Mouse (Mus musculus): Measurements from ENCODE around the gene Ankib1. TPM values are rescaled to one million over a fixed set of nuclear protein-coding genes. Genes with fewer than 3 reads are reported as not detected.
A peak's percentile ranks its signal among the peaks of the same experiment; 100 is the strongest.

The Ankib1 gene
- total RNA-seq, 2 experiments from 2014 or later: 18.9 to 20.5 TPM

DNA sequence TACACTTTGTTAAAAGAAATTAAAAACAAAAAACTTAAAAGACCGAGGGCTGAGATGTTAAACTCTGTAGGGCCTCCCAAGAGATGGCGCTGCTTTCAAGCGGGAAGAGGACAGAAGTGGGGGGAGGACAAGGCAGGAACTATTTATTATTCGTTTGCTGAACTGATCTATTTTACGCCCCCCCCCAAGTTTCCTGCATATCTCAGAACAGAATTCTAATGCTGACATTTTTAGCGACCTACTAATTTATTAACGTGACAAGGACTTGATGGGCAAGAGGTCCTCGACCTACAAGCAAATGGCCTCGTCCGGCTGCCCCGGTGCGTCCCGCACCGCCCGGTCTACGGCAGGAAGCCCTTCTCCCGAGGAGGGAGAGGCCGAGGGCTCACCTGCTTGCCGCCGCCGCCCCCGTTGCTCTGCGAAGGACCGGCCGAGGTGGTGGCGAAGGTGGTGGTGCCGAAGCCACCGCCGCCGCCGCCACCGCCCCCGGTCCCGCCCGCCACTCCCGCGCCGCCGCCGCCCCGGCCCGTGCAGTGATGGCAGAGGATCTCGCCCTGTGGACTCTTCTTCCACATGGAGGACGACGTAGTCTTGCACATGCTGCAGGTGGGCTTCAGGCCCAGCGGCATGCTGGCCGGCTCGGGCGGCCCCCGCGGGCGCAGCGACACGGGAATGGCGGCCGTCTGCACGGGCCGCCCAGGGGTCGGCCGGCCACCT lies 155.6 kb downstream of the Ankib1 start:
- peak; percentile 39 for DNase-seq (ENCODE audit: low spot score)

- no peak for DNase-seq (ENCODE audit: low spot score)
Observed at GRCm38 (mm10) chr5:3646539-3646938, 156.2 kb downstream of the Ankib1 start.

DNA sequence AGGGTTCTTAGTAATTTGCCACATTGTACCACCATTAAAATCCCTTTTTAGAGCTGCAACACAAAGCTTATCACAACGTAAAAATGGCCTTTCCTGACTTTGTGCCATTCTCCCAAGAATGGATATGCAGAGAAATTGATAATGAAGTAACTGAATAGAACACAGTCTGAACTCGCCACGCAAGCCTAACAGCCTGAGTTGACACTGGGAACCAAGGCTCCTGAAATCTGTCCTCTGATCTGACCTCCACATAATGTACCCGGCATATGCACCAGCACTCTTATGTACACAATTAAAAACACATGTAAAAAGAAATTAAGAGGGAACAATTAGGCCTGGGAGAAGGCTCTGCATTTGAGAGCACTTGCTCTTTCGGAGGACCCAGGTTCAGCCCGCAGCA lies 157.4 kb downstream of the Ankib1 start:
- DNase-seq (ENCODE audit: low spot score): no peak

GRCm38 (mm10) chr5:3644621-3645020 lies 158.1 kb downstream of the Ankib1 start:
- DNase-seq (ENCODE audit: low spot score): no peak

Small RNAs within 50 kb of the gene (microRNA-seq; reads per million reads assigned to microRNA genes)
- gene Gm22926 (not detected), gene Gm26238 (not detected)

Other genes starting within 250 kb of the Ankib1 start
- 1 to 10 TPM; 3.4 to 3.8 TPM for gene 1700109H08Rik, start 231.4 kb downstream of the Ankib1 start, total RNA-seq (2021)
- gene Pex1, start 206.9 kb downstream of the Ankib1 start, total RNA-seq (2021): 1 to 10 TPM; 5.5 to 6.8 TPM
- gene Rbm48, start 206.3 kb downstream of the Ankib1 start, total RNA-seq (2021): 1 to 10 TPM; 5.0 to 5.5 TPM
- not detected for gene Tmbim7, start 151.7 kb downstream of the Ankib1 start, total RNA-seq (2021)
- gene Gatad1, start 145.7 kb downstream of the Ankib1 start, total RNA-seq (2021): 10 to 100 TPM; 87.4 to 99.2 TPM
- gene Krit1, start 259 bp upstream of the Ankib1 start, total RNA-seq (2021): 10 to 100 TPM; 13.8 to 15.2 TPM
- gene Lrrd1, start 42.2 kb upstream of the Ankib1 start, total RNA-seq (2021): not detected
- gene Mterf1a, start 91.0 kb upstream of the Ankib1 start, total RNA-seq (2021): 1 to 10 TPM; 1.0 to 1.9 TPM
- gene Akap9, start 125.1 kb upstream of the Ankib1 start, total RNA-seq (2021): 10 to 100 TPM; 39.9 to 50.6 TPM